Mouse (Mus musculus) R1 (cell line): ENCODE data around the gene Leng8.
A peak's percentile ranks its signal among the peaks of the same experiment; 100 is the strongest.
"Not testable (repeated sequence)": the region's sequence is repeated elsewhere in the genome, so short reads cannot be mapped to it uniquely, and the experiment has no call there.

Source experiments
- DNase-seq: peaks from one replicate; pipeline ENCODE4 v3.0.0-alpha.2; 2018; ENCODE audit warnings: low read depth, low spot score

Leng8 gene

DNA sequence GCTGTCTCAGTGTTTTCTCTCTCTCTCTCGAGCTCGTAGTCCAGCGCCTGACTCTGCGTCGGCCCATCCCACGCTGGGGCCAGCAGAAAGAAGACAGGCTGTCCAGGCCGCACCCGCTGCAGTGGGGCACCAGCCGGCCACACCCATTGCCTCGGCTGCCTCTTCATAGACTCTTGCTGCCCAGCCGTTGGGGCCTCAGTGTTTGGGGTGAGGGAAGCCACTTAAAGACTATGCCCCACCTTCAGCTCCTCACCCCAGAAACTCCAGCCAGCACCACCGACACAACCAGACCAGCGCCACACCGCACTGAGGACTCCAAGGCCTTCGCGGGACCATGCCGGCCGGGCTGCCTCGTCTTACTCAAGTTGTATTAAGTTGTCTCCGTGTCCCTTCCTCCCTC lies 10.5 kb downstream of the Leng8 start:
- no peak for DNase-seq

DNA sequence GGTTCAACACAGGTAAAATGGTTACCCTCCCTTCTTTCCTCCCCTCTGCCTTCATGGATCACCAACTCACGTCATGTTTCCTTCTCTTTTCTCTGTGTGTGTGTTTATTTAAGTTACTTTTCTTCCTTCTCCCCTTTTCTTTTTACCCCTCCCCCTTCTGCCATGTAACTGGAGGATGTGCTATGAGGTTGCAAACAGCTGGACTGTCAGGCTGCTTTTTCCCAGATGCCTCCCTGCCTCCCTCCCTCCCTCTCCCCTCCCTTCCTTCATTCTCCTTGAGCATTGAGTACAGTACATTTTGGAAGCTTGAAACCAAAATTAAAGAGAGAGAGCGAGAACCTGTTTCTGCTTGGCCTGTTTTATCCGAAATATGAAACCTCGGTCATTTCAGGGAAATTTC lies 11.0 kb downstream of the Leng8 start:
- DNase-seq: no peak

DNA sequence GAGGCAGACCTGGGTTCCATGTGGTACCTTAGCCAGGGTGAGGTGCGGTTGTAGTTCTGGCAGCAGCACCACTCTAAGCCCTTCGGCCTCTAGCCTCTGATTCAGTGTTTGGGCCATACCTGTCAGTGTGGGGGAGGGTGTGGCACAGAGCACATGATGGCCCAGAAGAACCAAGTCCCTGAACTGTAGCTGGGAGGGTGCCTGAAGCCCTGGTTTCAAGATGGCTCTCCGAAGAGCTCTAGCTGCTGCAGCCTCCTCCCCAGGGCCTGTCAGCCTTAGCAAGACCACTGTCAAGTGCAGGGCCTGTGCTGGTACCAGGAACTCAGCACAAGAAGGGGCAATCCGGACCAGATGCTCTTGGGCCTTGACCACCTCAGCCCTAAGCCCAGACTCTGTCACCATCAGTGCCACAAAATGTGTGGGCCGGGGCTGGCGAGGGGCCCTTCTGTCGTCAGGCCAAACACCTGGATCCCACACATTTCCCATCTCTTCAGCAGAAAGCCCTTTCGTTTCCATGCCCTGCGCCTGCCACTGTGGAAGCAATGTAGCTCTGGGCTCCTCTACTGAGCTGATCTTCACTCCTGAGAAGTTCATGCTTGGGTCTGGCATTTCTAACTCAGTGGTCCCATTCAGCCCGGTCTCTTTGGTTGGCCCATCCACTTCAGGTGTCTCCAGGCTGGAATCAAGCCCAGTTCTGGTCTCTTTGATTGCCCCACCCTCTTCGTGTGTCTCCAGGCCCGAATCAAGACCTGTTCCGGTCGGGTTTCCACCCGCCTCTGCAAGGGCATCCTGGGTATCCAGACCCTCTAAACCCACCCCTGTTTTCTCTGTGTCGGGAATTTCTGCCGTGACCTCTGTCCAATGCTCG lies 11.7 kb downstream of the Leng8 start:
- peak; percentile 50 for DNase-seq

DNA sequence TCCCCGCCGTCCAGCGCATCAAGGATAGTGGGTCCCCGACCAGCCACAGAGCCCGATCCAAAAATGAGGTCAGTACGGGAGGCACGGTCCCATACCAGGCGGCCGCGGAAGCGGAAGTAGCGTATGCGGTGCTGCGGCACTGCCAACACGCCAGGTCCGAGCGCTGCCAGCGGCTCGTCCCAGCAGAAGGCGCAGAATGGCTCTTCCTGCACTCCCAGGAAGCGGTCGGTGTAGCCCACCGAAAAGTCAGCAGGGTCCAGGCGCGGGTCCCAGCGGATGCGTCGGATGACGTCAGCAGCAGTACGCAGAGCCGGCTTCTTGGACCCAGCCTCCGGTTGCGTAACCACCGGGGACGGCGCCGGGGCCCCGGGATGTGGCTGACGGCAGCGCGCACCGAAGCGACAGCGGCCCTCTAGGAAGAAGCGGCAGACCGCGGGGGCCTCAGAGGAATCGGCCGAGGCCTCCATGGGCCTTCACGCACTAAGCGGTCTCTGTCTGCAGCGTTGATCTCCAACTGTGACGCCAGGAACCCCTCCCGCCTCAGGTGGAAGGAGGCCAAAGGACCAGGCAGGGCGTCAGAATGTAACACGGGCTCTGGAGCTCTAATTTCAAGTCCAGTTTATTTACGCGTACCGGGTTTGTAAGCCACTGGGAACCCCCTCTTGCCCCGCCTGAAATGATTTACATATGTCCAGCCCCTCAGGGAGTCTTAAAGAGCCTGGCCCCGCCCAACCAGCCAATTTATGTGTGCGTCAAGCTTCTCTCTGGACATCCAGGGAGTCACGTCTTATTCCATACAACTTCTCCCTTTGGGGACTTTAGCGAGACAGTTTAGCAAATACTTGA lies 12.6 kb downstream of the Leng8 start:
- DNase-seq: peak; percentile 95

DNA sequence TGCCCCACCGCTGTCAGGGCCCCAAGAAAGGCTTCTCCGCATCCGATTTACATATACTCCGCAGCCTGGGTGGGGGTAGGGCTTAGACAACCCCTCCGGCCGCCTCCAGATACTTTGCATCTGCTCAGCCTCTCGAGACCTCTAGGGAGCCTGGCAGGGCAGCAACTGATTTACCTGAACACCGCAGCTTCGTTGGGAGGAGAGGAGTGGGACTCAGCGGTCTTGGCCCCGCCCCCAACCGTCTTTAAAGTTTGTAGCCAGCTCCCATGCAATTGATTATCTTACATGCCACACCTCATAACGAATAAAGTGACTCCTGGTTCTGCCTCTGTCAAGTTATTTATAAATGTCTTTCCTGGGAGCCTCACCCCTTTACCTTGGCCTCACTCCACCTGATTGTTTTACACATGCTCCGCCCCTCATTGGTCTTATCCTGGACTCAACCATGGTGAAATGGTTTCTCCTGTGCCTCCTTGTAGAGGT lies 13.3 kb downstream of the Leng8 start, which contains the start of gene Leng9:
Gene Leng9 (minus strand): TSS at position 316 of the 483 bp plus-strand sequence.
- no peak for DNase-seq

DNA sequence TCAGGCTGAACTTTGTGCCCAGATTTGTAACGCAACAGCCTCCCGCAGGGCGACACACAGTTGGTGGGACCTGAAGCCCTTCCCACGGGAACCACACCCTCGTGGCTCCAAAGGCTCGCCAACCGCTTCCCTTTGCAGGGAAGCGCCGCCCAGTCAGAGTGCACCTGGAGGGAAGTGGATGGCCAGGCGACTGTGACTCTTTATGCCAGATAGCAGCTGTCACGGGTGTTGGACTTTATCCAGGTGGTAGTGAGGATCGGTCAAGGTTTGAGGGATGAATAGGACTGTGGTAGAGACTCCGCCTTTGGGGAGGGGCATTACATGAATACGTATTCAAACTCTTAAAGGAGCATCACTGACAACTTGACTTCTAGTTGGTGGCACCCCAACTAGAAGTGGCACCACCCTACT lies 14.0 kb downstream of the Leng8 start:
- DNase-seq: peak; percentile 66

DNA sequence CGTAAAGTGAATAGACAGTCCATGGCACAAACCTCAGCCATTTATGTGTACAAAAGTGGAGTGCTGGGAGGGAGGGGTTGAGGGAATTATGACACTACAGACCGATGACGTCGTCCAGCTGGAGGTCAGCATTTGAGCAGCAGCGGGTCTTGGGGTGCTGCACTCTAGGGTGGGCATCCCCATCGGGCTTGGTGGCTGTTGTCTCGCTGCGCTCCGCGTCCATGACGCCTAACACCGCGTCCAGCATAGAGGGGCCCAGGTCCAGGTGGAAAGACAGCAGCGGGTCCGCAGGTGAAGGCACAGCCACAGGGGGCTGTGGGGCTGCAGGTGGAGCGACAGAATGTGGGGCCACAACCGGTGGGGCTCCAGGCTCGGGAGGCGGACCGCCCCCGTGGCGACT lies 14.4 kb downstream of the Leng8 start:
- DNase-seq: no peak

DNA sequence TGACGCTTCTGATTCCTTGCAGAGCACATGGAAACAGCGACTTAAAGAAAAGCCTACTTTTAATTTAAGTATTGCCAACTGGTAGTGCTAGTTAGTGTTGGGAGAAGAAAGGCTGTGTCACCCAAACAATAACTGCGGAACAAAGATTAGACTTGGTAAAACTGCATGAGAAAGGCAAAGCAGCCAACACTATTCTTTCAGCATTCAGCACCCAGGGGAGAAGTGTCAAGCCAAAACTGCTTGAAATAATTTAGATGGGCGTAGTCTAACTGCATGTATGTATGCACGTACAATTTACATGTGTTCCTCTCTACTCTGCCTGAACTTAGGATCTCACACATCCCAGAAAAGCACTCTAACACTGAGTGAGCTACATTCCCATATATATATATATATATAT lies 17.5 kb downstream of the Leng8 start:
- DNase-seq: no peak

DNA sequence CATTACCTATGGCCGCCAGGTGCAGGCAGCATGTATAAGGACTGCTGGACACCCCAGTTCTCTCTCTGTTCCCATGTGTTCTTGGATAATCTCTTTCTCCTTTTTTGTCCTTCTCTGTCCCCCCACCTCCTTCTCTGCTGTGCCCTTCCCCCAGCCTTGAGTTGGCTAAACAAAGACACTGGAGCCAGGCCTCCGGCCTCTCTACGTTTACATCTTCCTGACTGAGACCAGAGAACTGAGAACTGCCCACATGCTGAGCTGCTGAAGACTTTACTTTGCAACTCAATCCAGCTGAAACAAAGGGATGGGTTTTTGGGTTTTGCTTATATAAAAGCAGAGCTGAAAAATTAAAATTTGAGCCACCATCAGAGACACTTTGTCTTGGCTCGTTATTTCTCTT lies 18.1 kb downstream of the Leng8 start:
- DNase-seq: peak; percentile 88

DNA sequence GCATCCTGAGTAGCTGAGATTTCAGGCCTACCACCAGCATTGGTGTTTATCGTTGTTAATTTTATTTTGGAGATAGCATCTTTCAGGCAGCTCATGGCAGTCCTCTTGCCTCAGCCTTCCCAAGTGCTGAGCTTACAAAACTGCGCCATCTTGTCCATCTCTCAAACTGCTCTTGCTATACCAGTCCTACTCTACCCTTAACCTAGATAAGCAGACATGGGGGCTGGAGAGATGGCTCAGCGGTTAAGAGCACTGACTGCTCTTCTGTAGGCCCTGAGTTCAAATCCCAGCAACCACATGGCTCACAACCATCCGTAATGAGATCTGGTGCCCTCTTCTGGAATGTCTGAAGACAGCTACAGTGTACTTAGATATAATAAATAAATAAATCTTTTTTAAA lies 24.8 kb downstream of the Leng8 start:
- DNase-seq: not testable (repeated sequence)

DNA sequence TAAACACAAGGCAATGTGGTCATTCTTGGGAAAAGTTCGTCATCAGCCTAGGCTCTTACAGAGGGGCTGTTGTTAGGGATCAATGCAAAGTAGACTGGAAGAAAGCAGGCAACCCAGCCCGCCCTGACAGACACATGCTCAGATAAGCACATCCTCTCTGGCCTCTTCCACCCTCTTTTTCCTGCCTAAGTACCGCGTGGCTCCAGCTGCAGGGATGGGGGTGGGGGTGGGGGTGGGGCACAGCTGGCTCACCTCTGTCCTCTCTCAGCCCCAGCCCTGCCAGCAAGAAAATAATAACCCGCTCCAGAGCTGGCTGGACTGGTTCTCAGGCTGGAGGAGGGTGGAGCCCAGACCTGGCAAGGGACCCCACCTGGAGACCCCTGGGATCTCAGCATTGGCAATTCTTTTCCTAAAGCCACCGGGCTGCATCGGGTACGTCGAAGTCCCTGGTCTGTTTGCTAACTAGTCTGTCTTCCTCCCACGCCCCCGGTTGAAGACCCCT lies 26.8 kb downstream of the Leng8 start:
- DNase-seq: peak; percentile 77

DNA sequence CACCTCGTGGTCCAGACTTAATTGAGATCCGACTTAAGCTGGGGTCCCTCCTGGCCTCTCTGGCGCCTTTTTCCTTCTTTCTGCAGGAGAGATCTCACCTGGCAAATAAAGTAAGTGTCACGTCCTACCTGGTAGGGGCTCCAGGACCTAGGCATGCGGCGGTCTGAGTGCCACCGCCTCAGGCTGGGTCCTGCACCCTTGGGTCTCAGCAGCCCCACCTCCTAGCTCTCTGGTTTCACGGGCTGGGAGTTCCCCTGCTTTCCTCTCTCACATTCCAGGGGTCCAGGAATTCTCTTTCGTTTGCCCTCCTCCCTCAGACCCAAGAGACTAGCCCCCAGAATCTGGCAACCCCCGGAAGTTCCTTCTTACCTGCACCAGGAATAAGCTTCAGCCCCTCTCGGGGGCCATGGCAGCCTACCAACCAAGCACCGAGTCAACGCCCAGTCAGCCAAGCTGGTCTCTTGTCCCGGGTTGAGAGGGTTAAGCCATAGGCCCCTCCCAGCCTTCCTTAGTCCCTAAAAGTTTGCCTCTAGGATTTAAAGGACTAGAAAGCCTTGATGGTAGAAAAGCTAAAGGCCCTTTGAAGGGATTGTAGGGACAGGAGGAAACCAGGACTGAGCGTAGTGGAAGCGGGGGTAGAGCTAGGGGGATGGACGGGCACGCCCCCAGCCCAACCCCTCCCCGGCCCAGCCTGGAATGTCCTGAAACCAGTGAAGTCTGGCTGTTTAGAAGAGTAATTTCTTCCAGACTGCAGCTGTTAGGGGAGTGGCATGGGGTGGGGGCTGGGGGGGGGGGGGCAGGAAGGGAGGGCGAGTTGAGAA lies 27.5 kb downstream of the Leng8 start, which contains the start of gene Cdc42ep5:
Gene Cdc42ep5 (minus strand): TSS at position 771 of the 821 bp plus-strand sequence.
- peak; percentile 89 for DNase-seq

DNA sequence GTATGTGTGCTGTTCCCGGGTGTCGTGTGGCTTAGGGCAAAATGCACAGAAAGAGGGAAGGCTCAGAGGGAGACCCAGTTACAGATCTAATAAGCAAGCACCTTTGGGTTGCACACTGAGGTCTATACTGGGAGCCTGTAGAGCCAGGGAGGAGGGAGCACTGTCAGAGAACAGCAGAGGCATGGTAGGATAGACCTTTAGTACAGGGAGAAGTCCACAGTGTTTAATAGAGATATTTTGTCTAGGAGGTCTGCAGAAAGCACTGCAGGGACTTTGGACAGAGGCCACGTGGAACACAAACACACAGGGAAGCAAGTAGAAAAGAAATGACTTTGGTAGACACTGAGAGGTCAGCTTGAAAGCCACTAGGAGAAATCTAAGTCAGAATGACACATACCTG lies 28.4 kb downstream of the Leng8 start:
- no peak for DNase-seq

DNA sequence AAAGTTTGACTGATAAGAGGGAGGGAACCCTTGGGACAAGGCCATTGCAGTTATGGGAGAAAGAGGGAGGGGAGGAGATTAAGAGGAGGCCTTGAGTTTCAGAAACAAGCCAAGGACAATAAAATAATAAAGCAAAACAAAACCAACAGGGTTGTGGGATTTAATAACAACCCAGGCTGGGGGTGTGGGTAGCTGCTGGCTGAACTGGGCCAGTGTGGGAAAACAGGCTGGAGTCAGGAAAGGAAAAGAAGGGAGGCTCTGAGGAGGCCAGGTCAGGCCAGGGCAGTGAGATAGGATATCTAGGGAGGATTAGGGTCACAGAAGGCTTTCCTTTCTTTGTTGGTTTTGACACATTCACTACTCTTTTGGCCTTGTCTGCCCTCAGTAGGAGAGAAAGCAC lies 30.3 kb downstream of the Leng8 start:
- no peak for DNase-seq

DNA sequence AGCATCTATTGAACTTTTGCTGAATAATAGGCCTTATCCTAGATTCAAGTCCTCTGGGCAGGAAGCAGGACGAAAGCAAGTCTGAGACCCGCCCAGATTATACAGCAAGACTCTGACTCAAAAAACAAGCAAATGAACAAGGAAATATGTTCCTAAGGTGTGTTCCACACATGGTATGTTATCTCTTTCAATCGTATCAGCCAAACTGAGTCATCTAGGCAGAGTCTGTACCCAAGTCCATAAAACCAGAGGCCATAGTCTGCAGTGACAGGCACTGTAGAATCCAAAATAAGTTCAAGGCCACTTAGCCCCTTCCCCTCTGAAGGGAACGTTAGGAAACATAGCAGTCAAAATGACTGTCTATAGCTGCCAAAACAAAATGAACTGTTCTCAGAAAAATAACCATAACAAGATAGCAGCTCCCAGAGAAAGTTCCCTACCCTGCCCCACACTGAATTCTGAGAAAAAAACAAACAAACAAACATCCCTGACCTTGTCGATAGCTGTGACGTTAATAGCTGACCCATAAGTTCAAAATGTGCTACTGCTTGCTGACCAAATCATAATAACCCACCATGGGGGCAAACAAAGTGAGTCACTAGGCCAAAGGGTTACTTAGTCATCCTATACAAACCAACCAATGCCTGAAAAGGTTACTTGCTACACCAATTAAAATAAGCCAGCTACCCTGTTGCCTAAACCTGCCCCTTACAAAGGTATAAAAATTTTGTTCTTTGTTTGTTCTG lies 33.5 kb downstream of the Leng8 start:
- no peak for DNase-seq

DNA sequence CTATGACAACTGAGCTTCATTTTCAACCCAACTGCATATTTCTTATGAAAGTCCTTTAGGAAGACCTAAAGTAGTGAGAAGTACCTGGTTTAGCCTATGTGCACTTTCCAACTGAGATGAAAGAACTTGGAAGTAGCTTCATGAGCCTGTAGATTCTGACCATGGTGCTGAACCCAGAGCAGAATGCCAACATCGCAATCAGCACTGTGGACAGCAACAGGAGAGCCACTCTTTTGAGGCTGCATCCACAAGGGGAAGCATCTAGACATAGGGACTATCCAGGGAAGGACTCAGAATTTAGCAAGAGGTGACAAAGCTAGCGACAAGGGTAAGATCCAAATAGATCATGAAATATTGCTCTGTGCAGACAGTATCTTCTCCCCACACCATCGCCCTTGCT lies 41.6 kb downstream of the Leng8 start:
- DNase-seq: peak; percentile 76
